Mouse (Mus musculus): ENCODE results near the gene Rgs13. TPM values are rescaled to one million over a fixed set of nuclear protein-coding genes. Genes with fewer than 3 reads are reported as not detected.

Gene Rgs13
- total and polyA plus RNA-seq, 2 experiments from 2014 or later, result 0.98 to 1.5 TPM

DNA sequence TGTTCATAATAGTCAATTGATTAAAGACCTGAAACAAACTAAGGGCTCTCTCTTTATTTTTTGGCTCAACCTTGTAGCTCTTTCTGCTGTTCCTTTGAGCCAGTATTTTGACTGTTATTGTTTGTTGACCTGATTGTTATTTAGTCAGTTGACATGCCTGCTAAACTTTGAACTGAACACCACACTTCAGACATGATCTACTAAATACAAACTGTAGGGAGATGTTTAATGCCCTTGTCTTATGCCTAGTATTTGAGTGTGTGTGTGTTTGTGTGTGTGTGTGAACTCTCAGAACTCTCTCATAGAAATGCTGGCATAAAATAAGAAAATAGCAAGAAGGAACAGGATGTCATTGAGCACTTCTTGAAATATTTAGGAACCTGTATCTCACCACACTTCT is 448 bp upstream of the Rgs13 start:
- no peak for ATAC-seq

DNA sequence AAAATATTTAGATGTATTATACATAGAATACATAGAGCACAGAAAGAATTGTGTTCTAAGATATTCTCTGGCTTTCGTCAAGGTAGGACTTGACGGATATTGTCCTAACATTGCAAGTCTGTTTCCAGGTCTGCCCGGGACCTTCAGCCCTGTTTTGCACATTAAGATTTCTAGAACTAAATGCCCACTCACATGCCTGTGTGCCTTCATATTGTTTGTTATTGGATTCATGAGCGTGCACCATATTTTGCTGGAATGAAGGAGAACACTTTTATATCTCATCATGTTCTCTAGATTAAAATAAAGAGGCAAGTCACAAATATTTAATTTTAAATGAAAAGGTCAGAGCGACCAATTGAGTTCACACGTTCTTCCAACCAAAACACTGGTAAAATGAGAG is 2.4 kb downstream of the Rgs13 start:
- Histone ChIP-seq H3K9ac (no peak overlapping the region), H3K27me3 (ENCODE audit: insufficient read depth, low read length) (no peaks in the 10 kb centered on the region), H3K4me3 (ENCODE audit: low read depth, low read length) (no peak overlapping the region), H3K27ac (ENCODE audit: low read depth, low read length) (no peak overlapping the region), H3K4me1 (ENCODE audit: insufficient read depth) (peaks cover 6% of the 10 kb centered on the region; the same call in 1 of the 2 replicates), H3K9me3 (ENCODE audit: low read length) (no peaks in the 10 kb centered on the region), H3K4me2 (ENCODE audit: low read depth) (no peak overlapping the region), H3K36me3 (ENCODE audit: insufficient read depth) (no peaks in the 10 kb centered on the region)
- no peak for DNase-seq
- TF ChIP-seq CTCF (IDR thresholded peaks at IDR 0.05; ENCODE audit: low read depth), result no peak
- 89% methylated on average over 6 of the region's 6 CpGs for WGBS
- ATAC-seq, result no peak

More for the DNA sequence above, 448 bp upstream of the Rgs13 start:
- H3K9ac ChIP-seq, result no peak overlapping the region
- no peak for DNase-seq
- H3K36me3 ChIP-seq (ENCODE audit: insufficient read depth), result no peaks in the 10 kb centered on the region
- TF ChIP-seq CTCF (IDR thresholded peaks at IDR 0.05; ENCODE audit: low read depth), result no peak
- H3K27me3 ChIP-seq (ENCODE audit: insufficient read depth, low read length), result no peaks in the 10 kb centered on the region
- no peak overlapping the region for H3K27ac ChIP-seq (ENCODE audit: low read depth, low read length)
- H3K4me1 ChIP-seq (ENCODE audit: insufficient read depth), result peaks cover 6% of the 10 kb centered on the region; the same call in 1 of the 2 replicates
- no peak overlapping the region for H3K4me2 ChIP-seq (ENCODE audit: low read depth)
- H3K9me3 ChIP-seq (ENCODE audit: low read length), result no peaks in the 10 kb centered on the region
- no peak overlapping the region for H3K4me3 ChIP-seq (ENCODE audit: low read depth, low read length)

DNA sequence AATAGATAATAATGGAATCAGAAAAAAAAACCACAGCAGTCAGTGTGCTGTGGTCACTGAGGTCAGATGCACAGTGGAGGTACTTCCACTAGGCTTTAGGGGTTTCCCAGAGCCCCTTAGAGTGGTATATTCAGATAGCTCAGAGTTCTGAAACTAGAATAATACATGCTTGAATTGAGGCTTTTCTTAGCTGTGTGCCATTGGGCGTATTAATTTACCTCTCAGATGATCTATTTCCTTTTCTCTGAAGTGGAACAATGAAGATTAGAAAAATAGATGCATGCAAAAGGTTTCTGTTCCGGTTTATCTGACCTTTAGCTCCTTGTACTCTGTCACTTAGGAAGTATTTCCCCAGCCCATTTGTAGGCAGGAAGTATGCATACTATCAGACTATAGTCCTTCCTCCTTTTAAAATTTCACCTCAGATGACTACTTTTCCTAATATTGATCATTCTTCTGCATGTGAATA is 3.6 kb downstream of the Rgs13 start:
- Histone ChIP-seq H3K4me2 (ENCODE audit: low read depth) (no peak overlapping the region), H3K9me3 (ENCODE audit: low read length) (no peaks in the 10 kb centered on the region), H3K27me3 (ENCODE audit: insufficient read depth, low read length) (no peaks in the 10 kb centered on the region), H3K4me3 (ENCODE audit: low read depth, low read length) (no peak overlapping the region), H3K27ac (ENCODE audit: low read depth, low read length) (no peak overlapping the region), H3K4me1 (ENCODE audit: insufficient read depth) (peaks cover 6% of the 10 kb centered on the region; the same call in 1 of the 2 replicates), H3K9ac (no peak overlapping the region), H3K36me3 (ENCODE audit: insufficient read depth) (no peaks in the 10 kb centered on the region)
- TF ChIP-seq CTCF (IDR thresholded peaks at IDR 0.05; ENCODE audit: low read depth), result no peak
- no peak for DNase-seq
- ATAC-seq, result no peak
- 72% methylated on average over 2 of the region's 2 CpGs for WGBS

DNA sequence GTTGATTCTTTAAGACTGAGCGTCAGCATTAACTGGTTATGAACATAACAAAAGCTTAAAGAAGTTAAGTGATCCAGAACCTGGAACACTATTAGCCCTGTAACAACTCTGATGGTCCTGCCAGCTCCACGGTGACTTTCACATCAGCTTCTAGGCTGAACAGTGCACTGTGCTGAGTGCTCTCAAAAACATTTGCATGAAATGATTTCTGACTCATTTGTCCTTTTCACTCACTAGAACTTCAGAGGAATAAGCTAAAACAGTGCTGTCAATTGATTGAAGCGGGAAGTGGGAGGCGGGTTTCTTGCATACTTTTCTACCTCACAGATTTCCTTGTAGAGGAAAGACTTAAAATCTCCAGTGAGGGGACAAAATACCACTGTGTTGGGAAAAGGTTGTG is 8.3 kb downstream of the Rgs13 start:
- TF ChIP-seq CTCF (IDR thresholded peaks at IDR 0.05; ENCODE audit: low read depth), result no peak
- WGBS, result 55% methylated on average over 4 of the region's 4 CpGs
- no peak overlapping the region for H3K9ac ChIP-seq
- no peaks in the 10 kb centered on the region for H3K27me3 ChIP-seq (ENCODE audit: insufficient read depth, low read length)
- no peak overlapping the region for H3K27ac ChIP-seq (ENCODE audit: low read depth, low read length)
- no peak for ATAC-seq
- no peaks in the 10 kb centered on the region for H3K4me1 ChIP-seq (ENCODE audit: insufficient read depth)
- H3K4me3 ChIP-seq (ENCODE audit: low read depth, low read length), result no peak overlapping the region
- DNase-seq, result no peak
- no peak overlapping the region for H3K4me2 ChIP-seq (ENCODE audit: low read depth)
- no peaks in the 10 kb centered on the region for H3K9me3 ChIP-seq (ENCODE audit: low read length)
- H3K36me3 ChIP-seq (ENCODE audit: insufficient read depth), result no peaks in the 10 kb centered on the region

DNA sequence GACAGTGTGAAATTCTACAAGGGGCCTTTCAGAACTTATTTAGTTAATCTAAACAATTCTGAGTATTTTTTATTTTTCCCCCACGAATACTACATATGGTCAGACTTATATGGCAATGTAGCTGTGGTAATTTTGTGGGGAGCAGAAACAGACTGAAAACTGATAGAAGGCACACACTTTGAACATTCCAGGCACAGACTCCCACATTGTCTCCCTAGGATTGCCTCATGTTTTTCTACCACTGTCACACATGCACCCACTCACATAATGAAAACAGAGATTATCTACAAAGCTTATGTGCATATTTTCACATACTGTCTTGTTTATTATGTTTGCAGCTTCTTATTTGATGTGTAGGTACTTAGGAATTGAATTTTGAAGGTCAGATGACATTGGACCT is 9.4 kb downstream of the Rgs13 start:
- 79% methylated on average over 1 of the region's 1 CpGs for WGBS
- no peaks in the 10 kb centered on the region for H3K36me3 ChIP-seq (ENCODE audit: insufficient read depth)
- H3K4me1 ChIP-seq (ENCODE audit: insufficient read depth), result no peaks in the 10 kb centered on the region
- ATAC-seq (no peak), DNase-seq (no peak)
- no peaks in the 10 kb centered on the region for H3K27me3 ChIP-seq (ENCODE audit: insufficient read depth, low read length)
- no peaks in the 10 kb centered on the region for H3K9me3 ChIP-seq (ENCODE audit: low read length)
- H3K27ac ChIP-seq (ENCODE audit: low read depth, low read length), result no peak overlapping the region
- no peak overlapping the region for H3K4me3 ChIP-seq (ENCODE audit: low read depth, low read length)
- TF ChIP-seq CTCF (IDR thresholded peaks at IDR 0.05; ENCODE audit: low read depth), result no peak
- no peak overlapping the region for H3K4me2 ChIP-seq (ENCODE audit: low read depth)
- H3K9ac ChIP-seq, result no peak overlapping the region

DNA sequence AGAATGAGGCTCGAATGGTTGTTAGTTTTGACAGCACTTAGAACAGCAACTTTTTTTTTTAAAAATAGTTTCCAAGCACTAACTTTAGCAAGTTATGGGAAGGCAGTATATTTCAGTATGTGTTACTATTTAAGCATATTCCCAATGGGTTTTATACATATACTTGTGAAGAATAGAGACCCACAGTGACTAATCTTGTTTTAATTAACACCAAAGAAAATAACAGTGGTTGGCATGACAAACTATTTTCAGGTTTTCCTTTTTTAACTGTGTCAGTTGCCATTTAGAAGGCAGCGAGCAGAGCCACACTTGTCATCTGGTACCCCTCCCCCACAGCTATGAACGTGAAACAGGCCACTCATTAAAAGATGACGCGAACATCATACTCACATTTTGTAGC is 10.3 kb downstream of the Rgs13 start:
- H3K9ac ChIP-seq, result no peak overlapping the region
- no peaks in the 10 kb centered on the region for H3K9me3 ChIP-seq (ENCODE audit: low read length)
- H3K27ac ChIP-seq (ENCODE audit: low read depth, low read length), result no peak overlapping the region
- no peak overlapping the region for H3K4me2 ChIP-seq (ENCODE audit: low read depth)
- no peaks in the 10 kb centered on the region for H3K27me3 ChIP-seq (ENCODE audit: insufficient read depth, low read length)
- H3K4me3 ChIP-seq (ENCODE audit: low read depth, low read length), result no peak overlapping the region
- DNase-seq (no peak), ATAC-seq (peak; percentile 65)
- 67% methylated on average over 5 of the region's 5 CpGs for WGBS
- TF ChIP-seq CTCF (IDR thresholded peaks at IDR 0.05; ENCODE audit: low read depth), result no peak
- H3K4me1 ChIP-seq (ENCODE audit: insufficient read depth), result no peaks in the 10 kb centered on the region
- H3K36me3 ChIP-seq (ENCODE audit: insufficient read depth), result no peaks in the 10 kb centered on the region

DNA sequence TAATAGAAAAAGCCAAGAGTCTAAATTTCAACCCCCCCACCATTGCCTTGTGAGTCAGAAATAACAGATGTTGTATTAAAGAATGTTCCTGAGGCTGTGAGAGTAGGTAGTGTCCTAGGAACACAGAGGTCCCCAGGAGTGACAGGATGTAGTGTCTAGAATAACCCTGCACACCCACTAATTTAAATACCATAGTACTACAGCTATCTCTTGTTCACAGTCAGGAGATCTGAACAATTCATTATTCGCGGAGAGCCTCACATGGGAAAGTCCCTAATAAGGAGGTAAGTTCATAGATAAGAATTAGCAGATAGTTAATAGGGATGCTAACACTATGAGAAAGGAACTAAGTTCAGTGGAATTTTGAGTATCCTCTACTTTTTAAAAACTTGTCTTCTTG is 10.9 kb downstream of the Rgs13 start:
- 89% methylated on average over 2 of the region's 2 CpGs for WGBS
- Histone ChIP-seq H3K4me3 (ENCODE audit: low read depth, low read length) (no peak overlapping the region), H3K4me2 (ENCODE audit: low read depth) (no peak overlapping the region), H3K9ac (no peak overlapping the region), H3K27ac (ENCODE audit: low read depth, low read length) (no peak overlapping the region), H3K27me3 (ENCODE audit: insufficient read depth, low read length) (no peaks in the 10 kb centered on the region), H3K4me1 (ENCODE audit: insufficient read depth) (no peaks in the 10 kb centered on the region), H3K36me3 (ENCODE audit: insufficient read depth) (no peaks in the 10 kb centered on the region), H3K9me3 (ENCODE audit: low read length) (no peaks in the 10 kb centered on the region)
- no peak for TF ChIP-seq CTCF (IDR thresholded peaks at IDR 0.05; ENCODE audit: low read depth)
- DNase-seq (no peak), ATAC-seq (no peak)

DNA sequence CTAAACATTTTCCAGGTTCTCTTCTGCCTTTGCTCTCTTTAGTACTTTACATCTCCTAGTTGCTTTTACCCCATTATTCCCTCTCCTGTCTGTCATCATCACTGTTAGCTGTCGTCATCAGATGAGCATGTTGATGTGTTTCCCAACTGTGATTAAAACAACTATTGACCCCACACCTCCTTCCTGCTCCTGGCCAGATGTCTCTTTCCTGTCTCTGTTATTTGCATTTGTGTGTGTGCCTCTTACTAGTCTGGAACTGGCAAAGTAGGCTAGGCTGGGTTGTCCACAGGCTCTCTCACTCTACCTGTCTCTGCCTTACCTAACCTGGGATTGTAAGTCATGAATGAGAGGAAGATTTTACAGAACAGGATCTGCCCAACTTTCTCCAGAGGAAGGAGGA is 24.6 kb downstream of the Rgs13 start:
- H3K27ac ChIP-seq (ENCODE audit: low read depth, low read length), result no peak overlapping the region

More for the DNA sequence above, 24.6 kb downstream of the Rgs13 start:
- no peak for DNase-seq
- no peak for TF ChIP-seq CTCF (IDR thresholded peaks at IDR 0.05; ENCODE audit: low read depth)
- 39% methylated on average over 1 of the region's 1 CpGs for WGBS
- Histone ChIP-seq H3K9me3 (ENCODE audit: low read length) (no peaks in the 10 kb centered on the region), H3K4me3 (ENCODE audit: low read depth, low read length) (no peak overlapping the region), H3K27me3 (ENCODE audit: insufficient read depth, low read length) (no peaks in the 10 kb centered on the region), H3K4me2 (ENCODE audit: low read depth) (no peak overlapping the region), H3K36me3 (ENCODE audit: insufficient read depth) (no peaks in the 10 kb centered on the region), H3K9ac (no peak overlapping the region), H3K4me1 (ENCODE audit: insufficient read depth) (no peaks in the 10 kb centered on the region)
- no peak for ATAC-seq
